Mouse (Mus musculus): Measurements from ENCODE around the gene Opn4. TPM values are rescaled to one million over a fixed set of nuclear protein-coding genes. Genes with fewer than 3 reads are reported as not detected.

The Opn4 gene
- total RNA-seq, 2 experiments from 2014 or later, result not detected

DNA sequence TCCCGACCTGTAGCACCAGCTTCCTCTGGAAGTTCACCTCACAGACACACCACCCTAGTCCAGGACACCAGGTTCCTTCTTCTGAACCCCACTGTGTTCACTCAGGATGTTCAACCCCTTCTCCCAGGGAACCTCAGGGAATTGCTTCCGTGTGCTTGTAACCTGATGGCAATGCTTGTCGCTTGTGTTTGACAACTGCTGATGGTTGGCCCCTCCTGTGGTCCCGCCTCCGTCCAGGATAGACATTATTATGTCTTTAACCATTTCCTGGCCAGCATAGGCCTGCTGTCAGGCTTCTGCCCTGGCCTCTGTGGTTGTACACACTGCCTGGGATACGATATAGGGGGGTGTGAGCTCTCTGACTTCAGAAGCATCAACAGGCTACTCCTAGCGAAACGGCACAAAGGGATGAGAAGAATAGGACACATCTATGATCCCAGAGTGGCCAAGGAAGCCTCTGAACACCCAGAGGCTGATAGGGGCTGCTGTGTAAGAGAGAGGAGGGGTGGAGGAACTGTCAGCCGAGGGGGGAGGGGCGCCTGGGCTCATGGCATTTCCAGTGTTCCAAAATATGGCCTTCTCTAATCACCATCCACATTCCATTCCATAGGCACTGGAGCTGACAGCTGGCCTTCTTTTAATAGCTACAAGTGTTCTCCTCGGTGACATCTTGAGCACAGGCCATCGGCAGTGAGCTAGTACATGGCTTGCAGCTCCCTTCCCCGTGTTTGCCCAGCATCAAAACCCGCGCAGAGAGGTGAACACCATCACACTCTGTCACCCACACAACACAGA is 8.0 kb downstream of the Opn4 start:
- DNase-seq (ENCODE audit: extremely low spot score in 1 of 2, low spot score in 1 of 2), result no peak

DNA sequence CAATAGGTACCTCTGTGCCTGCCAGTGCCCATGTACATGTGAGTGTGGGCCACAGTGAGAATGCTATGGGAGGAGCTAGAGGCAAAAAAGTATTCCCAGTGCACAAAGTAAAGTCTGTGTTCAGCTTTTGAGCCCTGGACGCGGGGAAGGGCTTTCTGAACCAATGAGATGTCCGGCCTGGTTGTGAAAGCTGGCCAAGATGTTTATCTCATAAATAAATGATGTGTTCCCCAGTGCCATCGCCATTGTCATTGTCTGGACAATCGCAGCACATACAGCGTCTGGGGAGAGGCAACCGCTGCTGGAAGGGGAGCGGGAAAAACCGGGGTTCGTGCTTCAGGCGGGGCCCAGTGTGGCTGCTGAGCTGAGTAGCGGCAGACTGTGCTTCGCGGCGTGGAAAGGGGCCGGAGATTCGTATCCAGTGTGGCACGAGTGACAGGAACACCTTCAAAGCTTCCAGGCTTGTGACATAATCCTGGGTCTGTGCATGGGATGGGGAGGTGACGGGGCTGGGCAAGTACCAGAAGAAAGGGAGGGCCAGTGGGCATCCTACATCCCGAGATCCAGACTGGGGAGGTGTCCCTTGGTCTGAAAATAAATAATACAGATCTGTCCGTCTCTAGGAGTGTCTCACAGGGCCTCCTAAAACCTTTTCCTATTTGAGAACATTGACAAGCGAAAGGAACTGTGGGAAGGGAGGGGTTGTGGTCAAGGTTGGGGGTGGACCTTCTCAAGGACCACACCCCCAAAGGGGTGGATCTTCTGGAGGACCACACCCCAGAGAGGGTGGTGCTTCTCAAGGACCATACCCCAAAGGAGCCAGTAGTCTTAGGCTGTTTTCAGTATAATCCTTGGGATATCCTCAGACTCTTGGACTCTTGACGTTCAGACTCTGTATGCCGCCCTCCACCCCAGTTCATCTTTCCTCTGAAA is 8.9 kb downstream of the Opn4 start:
- DNase-seq (ENCODE audit: extremely low spot score in 1 of 2, low spot score in 1 of 2), result no peak

DNA sequence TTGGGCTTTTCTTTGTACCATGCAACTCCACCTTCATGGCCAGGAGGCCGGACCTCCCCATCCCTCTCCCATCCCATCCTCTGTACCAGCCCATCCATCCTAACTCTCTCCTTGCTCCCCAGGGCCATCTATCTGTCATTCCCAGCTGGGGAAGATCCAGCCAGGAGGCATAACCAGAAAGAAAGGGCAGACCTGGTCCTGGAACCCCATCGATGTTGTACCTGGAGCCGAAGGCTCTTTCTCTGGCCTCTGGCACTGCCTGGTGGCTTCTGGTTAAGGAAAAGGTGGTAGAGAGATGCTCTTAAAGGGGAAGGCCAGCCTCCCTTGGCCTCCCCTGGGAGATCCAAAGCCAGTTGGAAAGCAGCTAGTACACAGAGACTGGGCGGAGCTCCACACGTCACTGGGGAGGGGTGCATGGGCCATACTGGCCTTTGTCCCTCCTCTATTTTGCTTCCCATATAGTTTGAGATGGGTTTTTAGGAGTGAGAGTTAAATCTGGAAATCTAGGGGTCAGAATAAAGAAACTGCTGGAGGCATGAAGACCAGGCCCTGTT is 9.8 kb downstream of the Opn4 start:
- no peak for DNase-seq (ENCODE audit: extremely low spot score in 1 of 2, low spot score in 1 of 2)

DNA sequence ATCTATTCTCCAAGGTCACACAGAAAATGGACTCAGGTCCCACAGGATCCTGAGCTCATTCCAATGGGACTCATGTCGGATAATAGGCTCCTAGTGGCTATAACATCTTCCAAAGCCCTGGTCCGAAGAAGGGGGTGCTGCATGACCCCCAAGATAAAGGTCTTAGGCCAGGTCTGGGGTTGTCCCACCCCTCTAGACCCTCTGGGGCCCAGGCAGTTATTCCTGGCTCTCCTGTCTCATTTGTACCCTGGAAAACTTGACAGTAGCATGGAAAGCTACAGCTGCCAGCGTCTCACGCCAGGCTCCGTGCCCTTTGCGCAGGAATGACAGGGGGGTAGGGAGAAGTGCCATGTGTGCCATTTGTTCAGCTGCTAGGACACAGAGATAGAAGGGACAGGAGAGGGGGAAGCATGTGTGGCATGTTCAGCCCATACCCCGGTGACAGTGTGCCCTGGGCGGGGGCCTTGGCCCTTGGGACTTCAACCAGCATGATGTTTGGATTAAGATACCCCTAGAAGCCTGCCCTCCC is 10.7 kb downstream of the Opn4 start:
- no peak for DNase-seq (ENCODE audit: extremely low spot score in 1 of 2, low spot score in 1 of 2)

DNA sequence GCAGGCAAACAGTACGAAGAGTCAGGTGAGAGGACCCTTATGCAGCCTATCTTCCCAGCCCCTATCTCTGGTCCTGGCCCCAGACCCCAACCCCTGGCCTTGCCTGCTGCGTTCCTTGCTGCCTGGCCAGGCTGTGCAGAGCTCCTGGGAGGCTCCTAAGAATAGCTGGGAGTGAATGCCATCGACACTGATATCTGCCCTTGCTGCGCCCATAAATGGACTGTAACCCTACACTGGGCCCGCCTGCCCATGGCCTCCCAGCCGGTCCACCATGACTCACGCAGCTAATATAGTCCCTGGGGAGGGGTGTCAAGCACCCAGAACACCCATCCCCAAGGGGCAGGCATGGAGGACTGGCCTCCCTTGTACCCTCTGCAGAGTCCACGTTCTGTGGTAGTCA is 11.4 kb downstream of the Opn4 start, which contains the start of gene Ldb3:
TSS of gene Ldb3 (minus strand) at position 185 of the 400 bp plus-strand sequence.
- DNase-seq (ENCODE audit: extremely low spot score in 1 of 2, low spot score in 1 of 2), result no peak

DNA sequence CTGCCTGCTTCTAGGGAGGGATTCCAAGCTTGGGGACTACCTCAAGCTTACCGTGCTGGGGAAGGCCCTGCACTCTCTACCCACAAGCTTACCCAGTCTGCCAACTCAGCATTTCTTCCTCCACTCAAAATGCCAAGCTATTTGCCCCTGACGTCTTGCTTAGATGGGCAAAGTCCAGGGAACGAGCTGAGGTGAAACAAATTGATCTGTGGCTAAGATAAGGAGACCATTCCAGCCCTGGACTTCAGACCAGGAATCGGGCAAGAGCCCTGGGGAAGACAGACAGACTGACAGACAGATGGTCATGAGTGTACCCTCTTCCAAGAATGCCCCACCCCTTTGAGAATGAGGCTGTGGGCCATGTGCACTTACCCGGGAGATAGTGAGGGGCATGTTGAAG is 11.9 kb downstream of the Opn4 start:
- no peak for DNase-seq (ENCODE audit: extremely low spot score in 1 of 2, low spot score in 1 of 2)

DNA sequence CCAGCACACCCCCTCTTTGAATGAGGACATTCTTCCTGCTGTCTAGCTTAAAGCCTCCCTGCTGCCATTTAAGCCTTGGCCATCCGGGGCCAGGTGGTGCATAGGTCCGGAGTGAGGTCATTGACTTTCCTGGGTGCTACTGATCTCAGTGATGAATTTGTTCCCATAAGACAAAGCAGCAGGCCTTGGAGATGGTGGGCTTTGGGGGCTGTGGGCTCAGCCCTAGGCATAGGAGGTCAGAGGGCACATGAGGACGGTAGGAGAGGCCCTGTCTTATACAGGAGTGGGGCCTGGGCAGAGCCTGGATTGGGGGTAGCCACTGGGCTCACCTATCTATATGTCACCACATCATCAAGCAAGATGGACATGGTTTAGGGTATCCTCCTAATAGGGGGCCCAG is 13.1 kb downstream of the Opn4 start:
- DNase-seq (ENCODE audit: extremely low spot score in 1 of 2, low spot score in 1 of 2), result no peak

DNA sequence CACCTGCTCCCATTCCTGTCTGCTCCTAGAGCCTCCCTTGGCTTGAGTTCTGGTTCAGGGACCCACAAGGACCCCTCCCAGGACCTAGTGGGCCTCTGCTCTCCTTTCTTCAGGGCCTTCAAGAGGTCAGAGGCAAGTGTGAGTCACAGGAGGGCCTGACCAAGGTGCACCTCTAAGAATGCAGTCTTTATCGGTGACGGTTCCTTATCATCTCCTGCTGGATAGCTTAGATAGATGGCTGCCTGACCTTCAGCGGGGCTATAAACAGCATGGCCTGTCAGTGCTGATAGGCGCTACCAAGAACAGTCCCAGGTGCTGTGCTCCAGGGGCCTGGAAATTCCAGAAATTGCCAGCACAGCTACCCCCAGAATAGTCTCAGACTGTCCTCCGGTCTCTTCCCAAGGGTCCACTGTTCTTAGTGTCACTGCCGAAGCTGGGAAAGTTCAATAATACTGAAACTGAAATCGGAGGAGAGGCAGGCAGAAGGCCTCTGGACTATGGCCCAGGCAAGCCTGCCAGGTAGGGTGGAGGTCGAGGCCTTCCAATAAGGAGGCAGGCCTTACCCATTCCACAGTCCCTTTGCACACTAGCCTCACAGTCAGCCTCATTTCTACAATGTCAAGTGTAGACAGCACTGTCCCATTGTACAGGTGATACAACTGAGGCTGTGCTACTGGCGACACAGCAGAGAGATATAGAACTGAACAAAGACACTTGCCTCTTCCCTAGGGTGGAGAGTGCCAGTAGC is 14.4 kb downstream of the Opn4 start:
- no peak for DNase-seq (ENCODE audit: extremely low spot score in 1 of 2, low spot score in 1 of 2)

DNA sequence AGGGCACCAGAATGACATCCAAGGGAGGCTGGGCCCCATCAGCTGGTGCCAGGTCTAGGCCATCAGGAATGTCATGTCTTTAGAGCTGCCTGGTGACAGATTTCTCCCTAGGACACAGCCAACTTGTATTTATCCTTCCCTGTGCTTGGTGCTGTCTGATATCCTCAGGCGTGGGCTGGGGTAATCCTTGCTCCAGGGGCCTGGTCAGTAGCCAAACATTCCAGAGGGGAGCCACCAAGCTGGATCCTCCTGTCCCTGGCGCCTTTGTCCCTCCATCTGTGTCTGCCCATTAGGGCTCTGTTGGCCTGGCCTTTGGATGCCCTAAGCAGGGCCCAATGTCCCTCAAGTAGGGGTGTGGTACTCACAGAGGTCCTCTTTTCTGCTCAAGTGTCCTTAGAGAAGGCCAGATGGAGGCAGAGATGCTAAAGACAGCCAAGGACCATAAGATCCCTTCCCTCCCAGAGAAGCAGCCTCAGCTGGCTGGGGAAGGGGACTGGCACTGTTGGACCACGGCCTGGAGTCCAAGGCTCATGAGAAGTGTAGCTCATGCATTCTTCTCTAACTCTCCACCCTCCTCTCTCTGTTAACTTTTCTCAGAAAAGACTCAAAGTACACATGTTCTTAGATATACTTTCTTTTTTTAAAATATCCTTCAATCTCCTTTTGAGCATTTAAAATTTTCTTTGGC is 17.1 kb downstream of the Opn4 start:
- no peak for DNase-seq (ENCODE audit: extremely low spot score in 1 of 2, low spot score in 1 of 2)

DNA sequence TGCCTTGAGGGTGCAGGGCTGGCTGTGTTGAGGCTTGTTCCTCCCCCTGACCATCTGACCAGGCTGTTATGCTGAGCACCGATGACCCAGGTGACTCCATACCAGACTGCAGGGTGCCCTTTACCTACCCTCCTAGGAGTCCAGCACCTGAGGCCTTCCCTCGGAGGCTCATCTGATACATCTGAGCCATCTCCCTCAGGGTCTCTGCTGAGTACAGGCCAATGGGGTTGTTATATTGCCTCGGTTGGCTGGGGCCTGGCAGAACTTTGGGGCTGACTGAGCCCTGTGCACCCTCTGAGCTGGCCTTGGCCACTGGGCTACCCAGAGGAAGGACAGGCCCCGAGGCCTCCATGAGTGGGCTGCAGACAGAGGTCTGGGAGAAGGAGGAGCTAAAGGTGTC is 23.1 kb downstream of the Opn4 start:
- DNase-seq (ENCODE audit: extremely low spot score in 1 of 2, low spot score in 1 of 2), result no peak

DNA sequence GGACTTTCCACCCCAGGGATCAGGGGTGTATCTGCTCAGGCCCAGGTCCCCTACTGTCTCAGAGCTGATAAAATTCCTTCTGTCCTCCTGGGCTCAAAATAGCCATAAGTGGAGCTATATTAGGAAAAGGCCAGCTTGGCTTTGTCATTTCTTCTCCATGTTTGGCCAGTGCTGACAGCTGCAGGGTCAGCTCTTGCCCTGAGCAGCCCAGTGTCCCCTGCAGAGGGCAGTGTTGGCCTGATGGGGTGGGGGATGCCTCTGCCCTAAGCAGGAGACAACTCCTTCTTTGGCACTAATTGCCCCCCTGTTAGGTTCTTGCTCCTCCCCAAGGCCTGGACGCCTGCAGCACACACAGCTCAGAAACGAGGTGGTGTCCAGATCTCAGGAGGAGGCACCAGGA is 25.9 kb downstream of the Opn4 start:
- DNase-seq (ENCODE audit: extremely low spot score in 1 of 2, low spot score in 1 of 2), result no peak

DNA sequence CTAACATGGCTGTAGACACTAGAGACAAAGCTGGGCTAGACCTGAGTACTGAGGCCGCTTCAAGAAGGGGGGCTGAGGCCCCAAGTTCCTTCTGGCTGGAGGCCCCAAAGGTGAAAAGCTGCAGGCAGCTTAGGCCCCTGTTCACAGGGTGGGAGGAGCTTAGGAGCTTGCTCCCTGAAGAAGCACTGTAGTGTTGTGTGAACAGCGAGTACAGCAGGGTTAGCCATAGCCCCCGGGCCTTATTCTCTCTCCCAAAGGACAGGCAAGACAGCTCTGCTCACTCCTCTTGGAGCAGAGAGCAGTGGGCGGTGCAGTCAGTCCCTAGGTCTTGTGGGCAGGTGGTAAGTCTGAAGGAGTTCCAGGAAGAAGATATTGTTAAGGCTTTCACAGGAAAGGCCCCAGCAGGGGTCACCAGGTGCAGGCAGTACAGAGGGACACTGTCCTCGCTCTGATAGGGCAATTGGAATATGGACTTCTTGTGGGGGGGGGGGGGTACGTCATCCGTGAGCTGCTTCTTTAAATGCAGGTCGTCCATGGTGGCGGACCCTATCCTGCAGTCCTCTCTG is 26.5 kb downstream of the Opn4 start:
- no peak for DNase-seq (ENCODE audit: extremely low spot score in 1 of 2, low spot score in 1 of 2)

DNA sequence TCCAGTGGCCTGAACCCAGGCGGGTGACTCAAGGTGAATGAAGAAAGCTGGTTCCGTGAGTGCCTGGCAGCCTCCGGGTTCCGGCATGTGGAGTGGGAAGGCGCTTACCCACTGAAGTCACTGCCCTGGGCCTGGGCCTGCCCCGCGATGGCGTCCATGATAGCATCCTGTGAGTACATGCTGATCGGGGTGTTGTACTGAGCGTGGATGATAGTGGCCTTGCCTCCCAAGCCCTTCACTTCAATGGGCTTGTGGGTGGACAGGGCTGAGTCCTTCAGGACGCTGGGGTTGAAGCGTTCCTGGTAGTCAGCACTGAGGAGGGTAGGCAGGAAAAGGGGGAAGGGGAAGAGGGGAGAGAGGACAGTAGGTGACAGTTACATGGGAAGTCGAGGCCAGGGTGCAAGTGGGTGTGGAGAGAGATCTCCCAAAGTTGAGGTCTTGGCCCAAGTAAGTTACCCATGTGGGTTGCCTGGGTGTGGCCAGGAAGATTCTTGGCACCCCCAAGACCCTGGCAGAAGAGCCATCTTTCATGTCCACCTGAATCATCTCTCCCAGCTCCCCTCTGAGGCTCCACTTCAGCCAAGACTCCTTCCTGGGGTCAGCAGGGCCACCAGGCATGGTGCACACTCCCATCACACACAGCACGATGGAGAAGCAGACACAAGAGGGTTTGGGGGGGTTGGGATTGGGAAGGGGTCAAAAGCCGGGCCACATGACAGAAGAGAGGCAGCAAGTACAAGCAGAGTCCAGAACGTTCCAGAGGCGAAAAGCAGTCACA is 28.1 kb downstream of the Opn4 start:
- no peak for DNase-seq (ENCODE audit: extremely low spot score in 1 of 2, low spot score in 1 of 2)

DNA sequence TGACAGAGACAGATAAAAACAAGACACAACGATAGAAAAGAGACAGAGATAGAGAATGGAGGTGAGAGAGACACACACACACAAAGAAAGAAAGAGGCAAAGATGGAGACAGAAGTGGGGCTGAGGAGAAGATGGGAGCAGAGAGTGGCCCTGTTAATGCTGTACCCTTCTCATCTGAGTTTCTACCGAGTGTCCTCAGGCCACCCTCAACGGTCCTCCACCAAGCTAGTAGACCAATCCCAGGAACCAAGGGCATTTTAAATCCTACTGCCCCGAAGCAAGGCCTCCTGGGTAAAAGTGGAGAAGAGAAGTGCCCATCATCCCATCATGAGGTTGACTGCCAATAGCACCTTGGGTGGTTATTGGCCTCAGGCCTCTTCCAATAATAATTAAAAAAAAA is 29.0 kb downstream of the Opn4 start:
- no peak for DNase-seq (ENCODE audit: extremely low spot score in 1 of 2, low spot score in 1 of 2)

DNA sequence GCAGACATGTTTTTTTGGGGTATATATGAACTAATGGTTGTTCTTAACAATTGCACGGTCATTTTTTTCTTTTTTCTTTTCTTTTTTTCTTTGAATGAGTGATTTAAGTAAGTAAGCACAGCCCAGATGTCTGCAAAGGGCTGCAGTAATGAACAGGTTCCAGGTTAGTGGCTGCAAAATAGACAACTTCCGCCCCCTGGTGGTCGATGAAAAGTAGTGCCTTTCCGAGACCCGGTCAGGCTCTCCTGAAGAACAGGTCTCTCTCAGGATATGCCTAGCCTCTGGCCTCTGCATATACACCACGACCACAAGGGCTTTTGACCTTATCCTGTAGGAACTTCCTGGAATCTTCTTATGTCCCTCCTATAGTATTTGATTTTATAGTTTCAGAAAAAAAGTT is 29.6 kb downstream of the Opn4 start:
- DNase-seq (ENCODE audit: extremely low spot score in 1 of 2, low spot score in 1 of 2), result peak; percentile 73 to 94

DNA sequence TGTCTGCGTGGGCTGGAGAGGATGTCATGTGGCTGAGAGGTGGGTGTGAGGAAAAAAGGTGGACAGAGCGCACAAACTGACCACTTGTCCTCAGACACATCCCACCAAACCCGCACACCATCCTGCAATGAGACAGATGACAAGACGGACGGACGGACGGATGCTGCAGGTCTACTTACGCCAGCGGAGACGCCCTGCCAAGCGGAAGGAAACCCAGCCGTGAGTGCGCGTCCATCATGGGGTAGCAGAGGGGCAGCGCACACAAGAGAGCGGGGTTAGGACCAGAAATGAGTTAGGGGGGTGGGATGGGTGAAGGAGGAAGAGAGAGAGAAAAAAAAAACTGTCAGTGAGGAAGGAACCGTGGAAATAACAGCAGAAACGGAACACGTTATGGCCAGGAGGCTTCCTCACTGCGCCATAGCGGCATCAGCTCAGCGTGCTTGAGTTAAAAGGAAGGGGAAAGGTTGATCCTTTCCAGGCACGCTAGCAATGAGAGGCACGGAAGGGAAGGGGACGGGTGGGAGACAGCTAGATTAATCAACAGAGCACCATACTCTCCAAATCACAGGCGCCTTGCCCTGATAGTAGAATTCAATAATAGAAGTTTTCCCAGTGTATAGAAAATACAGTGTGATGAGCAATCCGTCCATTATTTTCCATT is 30.3 kb downstream of the Opn4 start:
- no peak for DNase-seq (ENCODE audit: extremely low spot score in 1 of 2, low spot score in 1 of 2)

DNA sequence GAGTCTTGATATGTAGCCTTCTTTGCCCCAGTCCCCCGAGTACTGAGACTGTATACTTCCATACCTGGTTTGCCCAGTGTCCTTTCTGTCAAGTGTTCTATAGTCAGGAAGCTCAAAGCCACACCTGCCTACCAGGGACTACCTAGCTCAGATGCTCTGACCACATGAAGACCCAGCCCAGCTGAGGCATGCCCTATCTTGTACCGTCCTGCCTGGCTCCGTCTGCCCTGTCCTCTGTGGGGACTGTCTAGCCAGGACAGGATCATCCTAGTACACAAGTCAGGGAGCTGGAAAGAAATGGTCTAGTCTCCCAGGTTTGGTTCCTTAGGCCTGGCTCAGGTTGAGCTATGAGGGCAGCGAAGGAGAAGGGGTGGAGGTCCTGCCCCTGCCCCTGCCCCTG is 31.3 kb downstream of the Opn4 start:
- DNase-seq (ENCODE audit: extremely low spot score in 1 of 2, low spot score in 1 of 2), result no peak

DNA sequence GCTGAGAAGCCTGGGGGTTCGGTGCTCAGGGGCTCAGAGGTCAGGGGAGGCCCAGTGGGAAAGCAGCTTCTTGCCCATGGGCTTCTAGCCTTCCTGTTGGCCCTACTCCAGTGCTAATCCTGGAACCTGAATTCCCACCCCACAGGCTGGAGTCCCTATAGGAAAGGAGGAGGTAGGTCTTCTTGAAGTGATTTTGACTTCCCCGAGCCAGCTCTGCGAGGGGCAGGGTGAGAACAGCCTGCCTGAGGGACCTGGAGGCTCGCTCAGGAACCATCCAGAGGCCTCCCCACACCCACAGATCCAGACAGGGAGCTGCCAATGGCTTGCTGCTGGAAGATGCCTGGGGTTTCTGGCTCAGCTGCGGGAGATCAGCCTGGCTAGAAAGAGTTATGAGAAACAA is 32.2 kb downstream of the Opn4 start:
- DNase-seq (ENCODE audit: extremely low spot score in 1 of 2, low spot score in 1 of 2), result no peak
